Mouse (Mus musculus): ENCODE measurements at regions not wholly inside any gene's neighbourhood (a gene's known extent, or its start where the extent isn't known, plus 50 kb on each side); places are given as distances from the start of the nearest gene placed in this dataset.

- ATAC-seq: no peak
These were observed 134.3 kb downstream of the Moxd1 start for GRCm38 (mm10) chr10:24357636-24358035.

DNA sequence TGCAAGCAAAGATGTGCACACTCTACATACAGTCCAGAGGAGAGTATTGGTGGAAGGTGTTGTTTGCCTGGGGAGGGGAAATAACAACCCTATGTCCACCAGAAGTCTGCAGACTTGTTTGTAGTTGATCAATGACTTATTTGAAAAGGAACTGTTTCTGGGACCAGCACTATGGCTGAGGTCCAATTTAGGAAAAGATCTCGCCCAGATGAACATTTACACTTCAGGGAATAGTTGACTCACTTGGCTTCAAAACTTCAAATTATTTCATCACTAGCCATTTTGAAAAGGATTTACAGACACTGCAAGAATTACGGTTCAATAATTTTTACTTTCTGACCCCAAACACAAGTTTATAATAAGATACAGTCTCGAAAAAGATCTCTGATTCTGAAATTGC lies 138.1 kb downstream of the Moxd1 start:
- no peak for ATAC-seq

DNA sequence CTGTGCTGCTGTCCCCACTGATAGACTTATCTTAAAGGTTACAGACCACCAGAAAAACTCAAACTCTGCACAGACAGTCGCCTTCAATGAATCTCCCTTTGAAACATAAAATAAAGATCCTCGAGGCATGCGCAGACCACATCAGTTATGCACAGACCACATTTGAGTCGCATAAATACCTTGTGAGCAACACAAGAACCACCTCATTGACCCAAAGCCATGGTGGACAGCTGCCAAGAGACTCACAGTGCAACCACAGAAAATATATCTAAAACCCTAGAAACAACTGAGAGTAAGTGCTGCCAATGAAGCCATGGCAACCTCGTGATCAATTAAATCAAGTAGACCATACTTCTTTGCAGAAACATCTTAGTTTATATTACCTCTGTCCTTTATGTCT lies 142.1 kb downstream of the Moxd1 start:
- ATAC-seq: no peak

GRCm38 (mm10) chr10:24367010-24367409 lies 143.7 kb downstream of the Moxd1 start:
- no peak for ATAC-seq

- no peak for ATAC-seq
These were observed 150.6 kb downstream of the Moxd1 start for GRCm38 (mm10) chr10:24373957-24374356.

- no peak for ATAC-seq
These were observed 156.0 kb downstream of the Moxd1 start for GRCm38 (mm10) chr10:24379291-24379690.

- no peak for ATAC-seq
These were observed 157.4 kb downstream of the Moxd1 start for GRCm38 (mm10) chr10:24380478-24381273.

DNA sequence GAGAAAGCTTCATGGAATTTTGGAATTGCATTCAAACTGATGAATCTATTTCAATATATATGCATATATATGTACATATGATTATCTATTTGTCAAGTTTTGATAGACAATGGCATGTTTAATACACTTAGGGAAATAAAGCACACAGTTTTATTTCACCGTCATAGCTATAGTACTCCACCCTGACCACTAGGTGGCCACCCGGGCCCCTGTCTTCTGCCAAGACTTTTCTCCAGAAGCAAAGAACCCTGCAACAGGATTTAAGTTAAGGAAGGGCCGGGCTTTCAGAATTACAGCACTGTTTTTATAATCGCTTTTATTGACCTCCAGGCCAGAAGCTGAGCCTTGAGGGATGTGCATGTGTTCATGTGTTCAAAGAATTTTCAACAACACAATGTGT lies 158.6 kb downstream of the Moxd1 start:
- ATAC-seq: no peak

DNA sequence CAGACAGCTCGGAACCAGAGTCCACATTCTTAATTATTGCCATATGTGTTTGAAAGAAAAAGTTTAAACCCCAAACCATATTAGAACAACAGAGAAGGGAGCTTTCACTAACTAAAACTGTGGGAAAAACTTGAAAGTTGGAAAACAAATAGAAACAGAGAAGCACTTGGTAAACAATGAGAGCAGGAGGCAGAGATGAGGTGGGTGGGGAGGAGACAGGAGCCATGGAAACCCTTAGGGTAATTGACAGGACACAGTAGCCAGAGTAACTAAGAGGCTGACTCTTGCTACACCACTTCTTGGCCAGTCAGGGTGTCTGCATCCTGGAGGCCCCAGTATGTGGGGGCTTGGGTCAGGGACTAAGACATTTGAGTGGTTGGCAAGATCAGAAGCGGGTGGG lies 160.7 kb downstream of the Moxd1 start:
- no peak for ATAC-seq

DNA sequence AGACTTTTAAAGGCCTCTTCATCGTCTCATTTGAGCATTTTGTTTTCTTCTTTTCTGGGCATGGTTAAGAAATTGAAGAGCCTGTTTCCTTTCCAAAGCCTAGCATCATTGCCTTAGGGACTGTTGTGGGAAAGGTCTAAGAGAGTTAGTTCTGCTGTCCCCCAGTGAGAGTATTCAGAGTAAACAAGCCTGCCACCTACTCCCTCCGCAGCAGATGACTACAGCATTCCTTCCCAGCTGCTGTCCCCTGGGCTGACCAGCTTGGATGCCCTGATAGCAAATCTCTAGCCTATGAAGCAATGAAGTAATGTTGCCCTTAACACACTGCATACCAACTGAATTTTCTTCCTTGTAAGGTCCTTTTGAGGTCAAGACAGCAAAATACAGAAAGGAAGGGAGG lies 164.9 kb downstream of the Moxd1 start:
- ATAC-seq: no peak

- ATAC-seq: no peak
These were observed 167.7 kb downstream of the Moxd1 start for GRCm38 (mm10) chr10:24391039-24391438.

DNA sequence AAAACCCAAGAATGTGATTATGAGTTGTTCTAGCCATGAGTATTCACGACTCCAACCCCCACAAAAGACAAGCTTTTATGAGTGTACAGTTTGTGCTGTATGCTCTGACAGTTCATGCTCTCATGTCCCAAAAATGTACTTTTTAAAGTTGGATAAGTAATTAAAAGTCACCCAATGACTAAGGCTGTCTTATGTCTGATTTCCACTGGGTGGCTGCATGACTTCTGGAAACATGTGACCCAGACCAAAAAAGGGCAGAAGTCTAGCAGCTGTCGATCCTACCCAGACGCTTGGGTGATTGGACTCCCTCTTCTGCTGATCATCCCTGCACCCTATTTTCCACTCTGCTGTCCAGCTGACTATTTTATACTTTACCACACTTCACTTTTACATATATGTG lies 168.7 kb downstream of the Moxd1 start:
- no peak for ATAC-seq

- no peak for ATAC-seq
These were observed 172.9 kb downstream of the Moxd1 start for GRCm38 (mm10) chr10:24395999-24396784.

DNA sequence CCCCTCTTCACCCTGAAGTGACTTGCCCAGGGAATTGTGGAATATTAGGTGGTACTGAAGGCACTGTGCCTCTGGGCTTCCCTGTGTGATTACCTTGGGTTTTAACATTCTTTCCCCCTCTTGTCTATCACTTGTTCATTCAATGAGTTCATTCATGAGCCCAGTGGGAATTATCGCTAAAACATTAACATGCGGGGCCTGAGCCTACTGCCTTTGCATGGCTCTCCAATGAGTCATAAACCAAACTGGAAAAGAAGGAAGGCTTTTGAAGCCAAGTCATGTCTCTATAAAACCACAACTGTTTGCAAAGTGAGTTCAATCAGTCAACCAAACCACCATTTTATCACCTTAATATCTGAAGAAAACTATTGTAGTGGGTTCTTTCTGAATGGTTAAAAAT lies 173.8 kb downstream of the Moxd1 start:
- no peak for ATAC-seq

DNA sequence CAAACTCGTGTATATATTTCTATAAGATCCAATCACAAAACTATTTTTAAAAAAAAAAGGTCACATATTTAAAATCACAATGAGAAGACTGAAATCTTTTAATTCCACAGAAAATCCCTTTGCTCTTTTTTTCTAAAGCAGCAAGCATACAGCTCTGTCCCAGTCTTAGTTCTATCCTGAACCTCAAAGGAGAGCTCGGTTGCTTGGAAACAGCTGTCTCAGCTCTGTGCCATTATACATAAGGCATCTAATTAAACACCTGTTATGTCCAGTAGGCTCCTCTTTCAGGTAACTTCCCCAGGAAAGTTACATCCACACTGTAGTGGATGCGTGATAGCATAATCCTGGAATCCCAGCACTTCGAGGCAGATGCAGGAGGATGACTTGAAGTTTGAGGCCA lies 181.5 kb downstream of the Moxd1 start:
- ATAC-seq: no peak

GRCm38 (mm10) chr10:24406953-24407352 lies 183.6 kb downstream of the Moxd1 start:
- ATAC-seq: no peak

DNA sequence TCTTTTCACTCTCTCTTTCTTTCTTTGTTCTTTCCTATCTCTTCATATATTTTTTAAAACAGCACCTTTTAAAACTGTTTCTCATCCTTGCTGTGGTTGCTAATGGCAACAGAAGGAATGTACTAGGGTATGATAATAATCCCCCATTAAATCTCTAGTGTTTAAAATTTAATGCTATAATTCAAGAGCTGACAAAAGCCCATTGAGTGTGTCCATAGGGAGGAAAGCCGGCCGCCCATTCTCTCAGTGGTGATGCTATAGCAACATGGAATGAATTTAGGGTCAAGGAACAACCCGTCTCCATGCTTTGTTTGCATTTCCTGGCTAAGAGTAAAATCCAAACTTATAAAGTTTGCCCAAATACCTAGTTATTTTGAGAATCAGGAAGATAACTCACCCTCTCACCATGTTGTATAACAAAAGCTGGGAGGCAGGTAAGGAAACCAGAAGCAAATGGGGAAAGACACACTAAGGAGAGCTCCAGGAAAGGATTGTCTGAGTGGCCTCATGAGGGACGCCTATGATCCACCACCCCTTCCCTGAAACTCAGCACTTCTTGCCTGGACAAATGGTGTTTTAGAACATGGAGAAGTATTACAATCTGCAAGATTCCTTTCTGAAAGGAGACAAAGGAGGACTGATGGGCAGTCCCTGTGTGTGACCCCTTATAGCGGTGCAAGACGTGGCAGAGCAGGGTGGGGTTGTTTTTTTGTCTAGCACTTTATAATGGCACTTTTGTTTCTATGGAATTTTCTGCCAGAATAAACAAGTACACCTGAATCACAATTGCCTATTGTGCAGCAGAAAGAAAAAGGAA lies 184.3 kb downstream of the Moxd1 start:
- ATAC-seq: no peak

DNA sequence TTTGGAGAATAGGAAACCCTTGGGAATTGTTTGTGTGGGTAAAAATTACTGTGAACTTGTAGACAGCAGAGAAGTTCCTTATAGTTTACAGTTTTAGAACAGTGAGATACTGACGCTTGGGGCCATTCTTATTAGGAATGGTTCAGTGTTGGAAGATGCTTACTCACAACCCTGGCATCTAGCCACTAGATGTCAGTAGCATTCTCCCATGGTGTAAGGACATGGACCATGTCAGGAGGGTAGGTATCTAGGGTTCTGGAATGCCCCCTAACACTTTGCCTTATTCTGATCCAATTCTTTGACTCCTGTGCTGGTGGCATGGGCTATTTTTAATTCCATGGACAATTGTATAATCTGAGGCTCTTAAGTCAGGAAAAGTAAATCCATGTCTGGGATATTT lies 185.3 kb upstream of the Ccn2 start:
- ATAC-seq: no peak

GRCm38 (mm10) chr10:24410885-24411284 lies 184.4 kb upstream of the Ccn2 start:
- ATAC-seq: no peak

DNA sequence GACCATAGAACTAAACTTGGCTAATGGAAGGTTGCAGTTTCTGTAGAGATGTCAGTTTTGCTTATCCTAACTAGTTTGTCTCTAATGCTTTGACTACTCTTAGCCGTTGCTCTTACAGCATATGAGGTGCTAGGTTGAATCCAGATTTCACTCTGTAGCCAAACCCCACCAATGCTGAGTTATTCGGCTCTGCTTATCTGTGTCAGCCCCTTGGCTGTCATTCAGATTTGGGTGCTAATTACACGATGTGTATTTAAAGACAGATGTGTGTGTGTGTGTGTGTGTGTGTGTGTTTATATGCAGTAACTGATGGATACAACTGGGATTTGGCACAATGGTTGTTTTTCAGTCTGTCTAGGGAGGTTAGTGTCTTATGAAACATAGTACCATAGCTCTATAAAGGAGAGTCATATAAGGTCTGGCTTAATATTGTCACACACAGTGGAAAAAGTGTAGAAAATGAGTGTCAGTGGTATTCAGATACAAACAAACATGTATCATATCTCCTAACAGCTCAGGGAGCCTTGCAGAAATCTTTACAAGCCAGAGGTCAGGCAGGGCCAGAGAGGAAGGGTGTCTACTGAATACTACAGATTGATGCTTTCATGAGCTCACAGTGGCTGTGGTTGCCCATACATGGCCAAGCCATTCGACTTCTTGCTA lies 172.6 kb upstream of the Ccn2 start:
- ATAC-seq: no peak

DNA sequence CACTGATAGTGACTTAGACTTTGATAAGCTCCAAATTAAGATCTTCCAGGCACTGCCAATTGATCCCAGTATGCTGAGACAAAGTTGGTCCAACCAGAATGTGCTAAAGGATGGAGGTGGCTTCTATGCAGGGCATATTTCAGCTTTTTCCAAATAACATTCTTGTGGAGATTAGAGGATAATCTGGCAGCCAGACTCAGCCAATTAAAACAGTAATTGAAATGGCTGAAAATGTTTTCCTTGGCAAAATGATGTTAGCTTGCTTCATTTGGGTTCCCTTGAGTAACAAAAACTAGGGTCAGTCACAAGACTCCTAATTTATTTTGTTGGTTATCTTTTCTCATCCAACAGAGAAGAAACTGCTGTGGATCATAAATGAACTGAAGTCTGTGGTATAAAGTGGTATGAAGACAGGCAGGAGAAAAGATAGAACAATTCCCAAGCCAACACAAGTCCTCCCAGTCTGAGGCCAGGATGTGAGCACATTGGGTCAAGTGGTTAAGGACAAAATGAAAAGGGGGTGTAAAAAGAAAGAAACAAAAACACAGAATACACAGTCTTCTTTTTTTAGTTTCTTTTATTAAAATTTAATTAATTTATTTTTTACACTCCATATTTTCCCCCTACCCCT lies 161.4 kb upstream of the Ccn2 start:
- no peak for ATAC-seq

DNA sequence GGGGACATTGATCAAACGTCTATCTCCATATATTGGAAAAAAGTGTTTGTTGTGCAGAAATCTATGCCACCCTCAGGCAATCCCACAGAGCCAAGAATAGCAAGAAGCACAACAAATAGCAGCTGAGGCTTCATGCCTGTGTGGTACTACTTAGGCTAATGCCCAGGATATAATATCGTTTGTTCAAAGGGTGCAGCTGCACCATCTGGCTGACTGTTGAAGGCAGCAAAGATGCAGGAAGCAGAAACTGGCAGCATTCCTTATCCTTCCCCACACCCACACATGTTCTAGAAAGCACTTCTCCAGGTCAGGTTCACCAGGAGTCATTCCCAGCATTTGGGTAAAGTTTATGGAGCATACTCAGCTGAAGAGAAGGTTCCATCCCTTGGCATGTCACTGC lies 158.1 kb upstream of the Ccn2 start:
- ATAC-seq: no peak
